Mouse (Mus musculus) cerebellum, adult 9-11 months (tissue): Measurements from ENCODE around the gene Akap8l.
A peak's percentile ranks its signal among the peaks of the same experiment; 100 is the strongest.

Experiments
- DNase-seq: peaks from one replicate; pipeline ENCODE4 v3.0.0; 2022

Akap8l gene

DNA sequence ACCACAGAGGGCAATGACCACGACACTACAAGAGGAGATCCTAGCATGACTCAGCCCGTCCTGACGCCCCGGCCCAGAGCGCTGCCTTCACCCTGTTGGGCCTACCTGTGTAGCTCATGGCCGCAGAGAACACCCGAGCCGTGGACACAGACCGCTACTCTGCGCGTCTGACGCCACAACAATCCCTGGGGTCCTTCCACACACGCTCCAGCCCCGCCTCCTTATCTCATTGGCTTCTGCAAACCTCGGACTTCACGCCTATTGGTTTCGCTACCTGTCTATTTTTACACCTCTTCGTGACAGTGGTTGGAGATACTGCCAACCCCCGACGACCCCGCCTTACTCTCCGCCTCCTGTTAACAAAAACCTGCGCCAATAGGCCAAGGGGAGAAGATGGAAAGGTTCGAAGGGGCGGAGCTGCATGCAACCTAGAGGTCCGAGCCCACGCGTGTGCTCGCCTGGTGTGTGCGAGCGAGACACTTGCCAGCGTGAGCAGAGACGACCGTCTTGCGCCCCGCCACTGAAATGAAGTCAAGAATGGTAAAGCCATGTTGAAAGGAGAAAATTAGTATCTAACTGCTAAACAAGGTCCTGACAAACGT is at the start of gene Akap8l:
Gene Akap8l (minus strand): TSS at position 226 of the 602 bp plus-strand sequence.
- DNase-seq = peak; percentile 99

DNA sequence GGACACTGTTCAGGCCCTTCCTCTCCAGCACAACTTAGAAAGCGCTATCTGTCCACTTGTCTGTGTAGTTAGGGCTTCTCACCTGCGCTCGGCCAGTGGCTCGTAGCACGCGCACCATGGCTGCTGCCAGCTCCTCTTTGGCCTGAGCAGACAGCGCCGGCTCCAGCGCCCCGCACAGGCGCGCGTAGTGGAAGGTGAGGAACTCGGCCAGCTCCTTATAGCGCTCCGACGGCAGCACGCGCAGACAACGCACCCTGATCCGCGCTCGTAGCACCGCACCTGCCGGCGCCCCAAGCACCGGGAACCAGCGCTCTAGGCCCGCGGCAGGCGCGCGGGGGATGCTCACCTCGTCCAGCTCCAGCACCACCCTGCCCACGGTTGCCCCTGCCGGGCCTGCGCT is 45.9 kb upstream of the Akap8l start:
- DNase-seq = no peak

- DNase-seq = no peak
Observed at GRCm38 (mm10) chr17:32393944-32394343, 43.5 kb upstream of the Akap8l start.

GRCm38 (mm10) chr17:32389101-32389659 is 38.8 kb upstream of the Akap8l start, which contains the start of gene Wiz:
Wiz (minus strand) TSS chr17:32389439.
- DNase-seq = peak; percentile 97

DNA sequence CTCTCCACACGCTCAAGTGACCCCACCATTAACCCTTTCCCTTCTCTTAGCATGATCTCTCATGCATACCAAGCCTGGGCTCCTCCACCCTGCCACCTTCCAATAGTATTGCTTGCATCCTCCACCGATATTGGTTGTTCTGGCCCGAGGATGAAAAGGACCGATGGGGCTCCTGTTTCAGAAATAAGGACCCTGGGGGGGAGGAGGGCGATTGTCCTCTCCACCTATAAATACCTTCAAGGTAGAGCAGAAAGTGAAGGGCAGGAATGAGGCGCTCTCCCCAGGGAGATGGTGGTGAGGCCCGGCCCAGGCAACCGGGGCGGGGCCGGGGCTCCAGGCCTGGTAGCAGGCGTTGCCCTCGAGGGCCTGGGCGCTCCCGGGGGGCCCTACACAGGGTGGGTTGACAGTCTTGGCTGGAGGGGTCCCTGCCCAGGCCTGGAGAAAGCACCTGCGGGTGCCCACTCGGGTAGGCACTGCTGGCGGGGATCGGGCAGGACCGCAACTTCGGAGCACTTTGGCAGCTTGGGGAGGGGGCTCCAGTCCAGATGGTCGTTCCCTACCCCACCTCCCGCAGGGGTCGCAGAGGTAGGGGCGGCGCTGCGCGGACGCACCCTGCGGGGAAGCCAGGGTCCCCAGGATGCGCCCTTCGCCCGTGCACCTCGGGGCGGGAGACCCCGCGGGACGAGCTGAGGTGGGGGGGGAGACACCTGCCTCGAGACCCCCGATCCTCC is 38.1 kb upstream of the Akap8l start:
- DNase-seq = peak; percentile 80

DNA sequence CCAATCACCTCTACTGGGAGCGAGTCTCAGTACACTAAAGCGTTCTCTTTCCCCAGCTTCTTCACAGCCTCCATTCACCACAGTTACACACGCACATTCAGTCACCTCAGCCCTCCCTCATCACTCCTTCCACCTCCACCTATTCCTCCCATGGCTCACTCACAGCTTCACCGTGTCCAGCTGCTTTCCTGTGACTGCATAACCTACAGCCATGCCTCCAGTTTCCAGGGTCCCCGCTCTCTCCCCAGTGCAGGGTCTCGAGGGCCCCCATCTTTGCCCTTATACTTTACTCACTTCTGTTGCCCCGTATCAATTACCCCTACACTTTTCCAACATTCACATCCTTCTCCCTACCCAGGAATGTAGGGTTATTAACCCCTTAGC is 37.6 kb upstream of the Akap8l start:
- no peak for DNase-seq

DNA sequence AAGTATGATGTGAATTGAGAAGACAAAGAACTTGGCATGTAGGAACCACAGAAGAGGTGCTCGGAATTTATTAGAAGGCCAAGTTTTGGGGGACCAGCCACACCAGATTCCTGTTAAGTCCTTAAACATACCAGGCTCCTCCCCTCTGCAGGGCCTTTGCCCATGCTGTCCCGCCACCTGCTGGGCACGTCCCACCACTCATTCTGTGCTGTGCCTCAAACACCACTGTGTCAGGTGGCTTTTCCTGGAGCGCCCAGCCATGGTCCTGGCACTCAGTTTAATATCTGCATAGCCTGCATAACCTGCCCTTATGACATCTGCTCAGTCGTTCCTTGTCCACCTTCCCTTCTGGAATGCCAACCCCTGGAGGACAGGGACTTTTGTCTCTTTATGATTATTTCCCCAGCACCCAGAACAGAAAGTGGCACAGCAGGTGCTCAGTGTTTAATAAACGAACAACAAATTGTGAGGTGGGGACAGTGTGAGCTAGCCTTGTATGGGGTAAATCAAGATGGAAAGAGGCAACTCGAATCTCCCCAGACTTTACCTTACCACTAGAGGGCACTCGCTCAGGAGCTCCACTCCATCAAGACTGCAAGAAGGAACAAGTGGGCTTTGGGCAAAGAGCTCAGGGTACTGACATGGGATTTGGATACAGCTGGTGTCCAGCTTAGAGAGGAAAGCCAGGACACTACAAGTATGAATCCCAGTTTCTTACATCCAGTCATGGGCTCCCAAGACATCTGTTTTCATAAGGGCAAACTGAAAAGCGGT is 36.4 kb upstream of the Akap8l start:
- peak; percentile 53 for DNase-seq

GRCm38 (mm10) chr17:32383661-32384060 is 33.3 kb upstream of the Akap8l start:
- DNase-seq = peak; percentile 23

DNA sequence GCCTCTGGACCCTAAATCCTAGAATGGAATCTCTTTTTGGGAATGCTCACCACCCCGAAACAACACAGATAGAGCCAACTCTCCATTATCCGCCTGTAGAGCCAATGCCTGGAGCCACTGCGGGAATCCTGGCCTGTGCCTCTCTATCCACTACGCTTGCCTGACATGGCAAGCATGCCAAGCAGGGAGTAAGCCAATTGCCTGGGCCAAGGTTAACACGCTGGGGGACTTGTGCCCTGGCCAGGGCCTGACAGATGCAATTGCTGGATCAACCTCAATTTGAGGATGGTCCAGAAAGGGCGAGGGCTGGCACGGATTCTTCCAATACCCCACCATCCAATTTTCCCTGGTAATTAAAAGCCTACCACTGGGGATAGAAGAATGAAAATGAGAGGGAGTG is 32.2 kb upstream of the Akap8l start:
- DNase-seq = peak; percentile 84

DNA sequence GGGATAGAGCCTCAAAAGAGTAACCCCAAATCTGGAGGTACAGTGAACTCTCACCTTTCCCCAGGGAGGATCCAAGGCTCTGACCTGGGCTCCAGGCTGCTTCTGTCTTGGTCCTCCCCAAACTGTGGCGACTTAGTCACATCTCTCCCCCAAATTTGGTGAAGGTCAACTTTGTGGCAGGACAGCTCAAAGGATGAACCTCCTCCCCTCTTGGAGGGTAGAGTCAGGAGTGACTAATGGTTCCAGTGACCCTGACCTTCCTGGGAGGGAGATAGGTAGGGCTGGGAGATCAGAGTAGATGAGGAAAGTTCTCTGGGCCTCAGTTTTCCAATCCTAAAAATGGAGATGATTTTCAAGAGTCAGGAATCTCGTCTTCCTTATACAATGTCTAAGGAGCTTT is 28.4 kb upstream of the Akap8l start:
- no peak for DNase-seq

- peak; percentile 8 for DNase-seq
Observed at GRCm38 (mm10) chr17:32377137-32377536, 26.7 kb upstream of the Akap8l start.

- DNase-seq = peak; percentile 1
Observed at GRCm38 (mm10) chr17:32376475-32376874, 26.1 kb upstream of the Akap8l start.

- DNase-seq = peak; percentile 2
Observed at GRCm38 (mm10) chr17:32368991-32369578, 18.7 kb upstream of the Akap8l start.

DNA sequence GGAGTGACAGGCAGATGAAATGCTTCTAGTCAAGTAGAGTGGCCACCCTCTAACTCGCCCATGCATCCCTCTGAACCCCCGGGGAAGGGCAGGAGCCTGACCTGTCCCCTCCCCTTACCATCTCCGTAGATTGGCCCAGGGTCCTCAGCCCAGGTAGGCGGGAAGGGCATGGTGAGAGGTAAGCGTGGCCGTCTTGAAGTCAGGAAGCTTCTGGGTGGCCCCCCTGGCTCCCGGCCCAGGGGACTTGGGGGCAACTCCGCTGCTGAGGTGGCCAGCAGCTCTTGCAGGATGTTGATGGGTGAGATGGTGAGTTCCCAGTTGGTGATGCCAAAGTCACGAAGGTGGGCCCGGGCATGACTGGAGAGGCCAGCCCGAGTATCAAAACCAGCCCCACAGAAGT is 17.3 kb upstream of the Akap8l start:
- peak; percentile 23 for DNase-seq

GRCm38 (mm10) chr17:32365296-32365695 is 14.9 kb upstream of the Akap8l start:
- DNase-seq = no peak

- DNase-seq = no peak
Observed at GRCm38 (mm10) chr17:32364850-32365249, 14.4 kb upstream of the Akap8l start.

DNA sequence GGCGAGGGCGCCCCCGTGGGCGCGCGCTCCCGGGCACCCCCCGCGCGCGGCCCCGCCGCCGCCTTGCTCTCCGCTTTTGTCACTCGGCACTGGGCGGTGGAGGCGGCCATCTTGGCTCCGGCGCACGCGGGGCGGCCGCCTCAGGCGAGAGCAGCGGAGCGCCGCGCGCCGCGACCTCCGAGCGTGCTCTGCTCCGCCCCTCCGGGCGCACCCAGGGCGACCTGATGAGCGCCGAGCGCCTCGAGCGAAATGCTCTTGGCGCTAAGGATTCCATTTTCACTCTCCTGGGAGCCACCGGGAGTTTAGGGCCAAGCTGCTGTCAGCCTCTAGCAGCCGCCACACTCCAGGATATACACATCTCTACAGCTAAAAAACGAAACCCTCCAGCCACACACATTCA is 13.9 kb upstream of the Akap8l start:
- peak; percentile 87 for DNase-seq

DNA sequence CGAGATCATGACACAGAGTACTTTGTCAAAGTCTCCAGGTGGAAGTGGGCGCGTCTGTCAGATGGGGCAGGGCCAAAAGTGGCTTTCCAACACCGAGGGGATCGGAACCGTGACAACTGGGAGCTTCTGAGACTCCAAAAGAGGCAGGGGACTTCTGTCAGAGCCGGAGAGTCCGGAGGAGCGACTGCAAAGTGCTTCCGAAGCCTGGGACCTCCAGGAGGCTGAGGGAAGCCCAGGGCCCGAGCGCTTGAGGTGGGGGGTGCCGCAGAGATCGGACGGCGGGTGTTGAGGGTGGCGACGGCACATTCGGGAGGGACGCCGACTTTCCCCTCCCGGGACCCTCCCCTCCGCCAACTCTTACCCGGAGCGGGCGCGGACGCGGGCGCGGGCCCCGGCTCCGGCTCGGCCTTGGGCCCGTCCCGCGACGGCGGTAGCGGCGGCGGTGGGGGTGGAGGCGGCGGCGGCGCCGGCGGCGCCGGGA is 13.5 kb upstream of the Akap8l start:
- peak; percentile 55 for DNase-seq

- no peak for DNase-seq
Observed at GRCm38 (mm10) chr17:32362686-32363085, 12.3 kb upstream of the Akap8l start.

DNA sequence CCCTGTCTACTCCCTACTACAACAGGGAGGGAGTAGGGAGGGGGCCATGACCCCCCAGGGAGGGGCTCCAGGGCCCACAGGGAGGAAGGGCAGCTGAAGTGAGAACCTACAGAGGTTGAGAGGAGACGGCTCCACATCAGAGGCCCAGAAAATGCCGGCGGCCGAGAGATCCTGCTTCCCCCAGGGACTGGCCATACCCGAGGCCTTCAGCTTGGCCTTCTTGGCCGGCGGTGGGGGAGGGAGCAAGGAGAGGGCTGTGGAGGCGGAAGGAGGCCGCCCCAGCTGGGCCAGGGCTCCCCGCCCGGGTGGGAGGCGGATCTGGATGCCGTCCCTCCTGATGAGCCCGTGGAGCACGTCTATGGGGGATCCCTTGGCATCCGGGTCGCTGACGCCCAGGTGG is 9.5 kb upstream of the Akap8l start:
- DNase-seq = peak; percentile 36

GRCm38 (mm10) chr17:32358943-32359340 is 8.5 kb upstream of the Akap8l start:
- no peak for DNase-seq

DNA sequence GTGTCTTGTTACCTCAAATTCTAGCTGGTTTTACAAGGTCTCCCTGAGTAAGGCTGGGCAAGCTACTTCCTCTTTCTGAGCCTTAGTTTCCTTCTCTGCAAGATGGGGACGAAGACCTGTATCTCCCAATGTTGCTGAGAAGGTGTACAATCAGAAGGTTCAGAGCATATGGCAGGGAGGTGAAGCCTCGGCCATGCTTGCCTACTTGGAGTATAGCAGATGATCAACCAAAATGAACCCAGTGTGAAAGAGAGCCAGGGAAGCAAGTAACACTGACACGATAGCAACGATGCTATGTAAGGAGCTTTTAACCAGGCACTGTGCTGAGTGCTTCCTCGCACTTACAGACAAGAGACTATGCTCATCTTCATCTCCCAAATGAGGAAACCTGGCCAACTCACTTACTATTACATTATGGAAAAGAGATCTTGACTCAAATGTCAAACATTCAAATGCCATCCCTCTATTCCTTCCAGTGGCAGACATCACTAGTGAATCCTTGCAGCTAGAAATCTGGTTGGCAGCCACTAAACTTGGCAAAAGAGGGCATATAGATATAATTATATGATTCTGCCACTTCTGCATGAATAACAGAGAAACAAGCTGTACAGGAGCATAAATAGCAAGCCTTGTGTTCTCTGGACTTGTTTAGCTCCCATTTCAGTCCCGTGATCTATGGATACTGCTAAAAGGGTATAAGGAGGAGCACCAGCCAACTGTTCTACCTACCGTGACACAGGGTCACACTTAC is 8.0 kb upstream of the Akap8l start:
- no peak for DNase-seq
